Mouse (Mus musculus) C2C12 (cell line): ENCODE data around the gene Abhd2.

Experiments used
- CEBPB ChIP-seq: IDR thresholded peaks from one replicate; pipeline ENCODE4 v1.6.1; 2011; ENCODE audit warnings: low read depth, mild to moderate bottlenecking, control low read depth, moderate library complexity
- CTCF ChIP-seq: IDR thresholded peaks from one replicate; pipeline ENCODE4 v1.5.1; 2011; ENCODE audit not compliant: control insufficient read depth, insufficient read depth, insufficient read length
- MAX ChIP-seq: IDR thresholded peaks from one replicate; pipeline ENCODE4 v1.6.1; 2011; ENCODE audit warnings: mild to moderate bottlenecking, control low read depth
- MYOG ChIP-seq: IDR thresholded peaks from one replicate; pipeline ENCODE4 v1.6.1; 2011; ENCODE audit not compliant: control insufficient read depth, insufficient read length; ENCODE audit errors: extremely low read depth
- USF1 ChIP-seq: IDR thresholded peaks from one replicate; pipeline ENCODE4 v1.6.1; 2011; ENCODE audit warnings: low read depth, mild to moderate bottlenecking, control low read depth, moderate library complexity

DNA sequence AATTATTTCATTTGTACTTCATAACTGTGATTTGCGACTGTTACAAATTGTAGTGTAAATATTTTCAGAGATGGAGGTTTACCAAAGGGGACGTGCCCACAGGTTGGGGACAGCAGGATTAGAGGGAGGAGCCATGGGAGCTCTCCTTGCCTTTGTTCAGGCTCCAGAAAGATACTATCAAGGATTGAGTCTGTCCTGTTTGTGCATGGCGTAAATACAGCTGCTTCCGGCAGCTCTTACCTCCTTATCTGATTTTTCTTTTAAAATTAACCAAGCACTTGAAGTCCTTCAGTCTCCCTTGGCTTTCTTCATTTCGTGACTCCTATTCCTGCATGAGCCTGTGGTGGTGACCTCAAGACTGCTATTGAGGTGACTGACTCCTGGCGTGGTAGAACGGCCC is 26.5 kb downstream of the Abhd2 start:
- TF ChIP-seq MAX (no peak), CTCF (no peak), USF1 (no peak), MYOG (no peak), CEBPB (no peak)
